Mouse (Mus musculus): ENCODE results near the gene Sdad1.

DNA sequence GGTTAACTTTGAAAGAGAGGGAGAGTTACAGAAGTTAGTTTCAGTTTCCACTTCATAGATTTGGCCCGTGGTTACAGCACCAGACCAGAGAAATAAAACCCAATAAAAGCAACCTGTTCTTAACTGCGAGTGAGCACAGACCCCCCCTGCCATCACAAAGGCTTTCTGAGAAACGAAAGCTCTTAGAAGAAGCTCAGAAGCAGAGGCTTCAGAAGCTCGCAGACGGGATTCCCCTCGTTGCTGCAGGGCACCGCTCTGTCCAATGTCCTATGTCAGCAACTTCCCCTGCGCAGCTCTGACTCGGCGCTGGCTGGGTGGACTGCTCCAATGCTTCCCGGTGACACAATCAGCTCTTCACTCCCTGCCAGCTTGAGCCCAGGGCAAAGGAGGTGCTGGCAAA is 43.2 kb upstream of the Sdad1 start:
- TF ChIP-seq CTCF (IDR thresholded peaks at IDR 0.05; ENCODE audit: insufficient read depth, low read length) (no peak), POLR2A (IDR thresholded peaks at IDR 0.05; ENCODE audit: borderline replicate concordance, extremely low read depth, low read depth, low read length) (no peak)

Data from lung, adult 2 months (tissue).